Mouse (Mus musculus) frontal cortex, postnatal 25 days (tissue): ENCODE measurements around the gene Adad2.

ENCODE experiments used
- DNase-seq, 2 experiments: peaks; one replicate each; pipeline ENCODE4 v3.0.0; 2022; ENCODE audit warnings: low spot score in 2 of 2

Adad2 gene

DNA sequence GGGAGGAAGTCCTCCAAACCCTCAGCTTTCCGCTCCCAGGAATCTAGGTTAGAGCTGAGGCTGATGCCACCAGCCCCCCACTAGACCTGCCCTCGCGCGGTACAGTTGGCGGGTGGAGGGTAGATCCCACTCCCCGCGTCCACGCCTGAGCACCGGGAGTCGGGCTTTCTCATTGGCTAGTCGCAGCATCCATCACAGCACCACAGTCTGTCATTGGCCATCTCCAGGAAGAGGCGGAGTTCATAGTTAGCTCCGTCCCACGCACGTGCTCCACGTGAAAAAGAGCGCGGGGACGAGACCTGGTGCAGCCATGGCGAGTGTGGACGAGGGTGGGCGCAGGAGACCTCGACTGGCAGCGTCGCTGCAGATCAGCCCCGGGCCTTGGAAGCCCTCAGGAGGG is at the start of gene Adad2:
Gene Adad2 (plus strand): TSS at position 277 of the 400 bp plus-strand sequence.
- DNase-seq: no peak

DNA sequence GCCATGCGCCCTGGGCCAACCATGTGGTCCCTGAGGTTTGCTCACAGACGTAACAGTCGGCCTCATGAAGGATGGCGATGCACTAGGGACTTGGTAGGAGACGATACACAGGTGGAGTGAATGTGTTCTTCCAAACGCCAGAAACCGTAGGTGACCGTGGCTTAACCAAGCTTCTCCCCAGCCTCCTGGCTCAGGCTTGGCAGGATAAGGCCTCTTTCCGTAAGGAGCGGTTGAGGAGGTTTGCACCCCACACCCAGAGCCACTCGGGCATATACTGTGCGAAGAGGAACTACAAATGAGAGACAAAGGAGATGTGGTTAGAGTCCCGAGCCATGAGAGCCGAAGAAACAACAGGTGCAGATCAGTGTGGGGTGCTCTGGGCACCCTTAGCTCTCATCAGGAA is 48.7 kb upstream of the Adad2 start:
- no peak for DNase-seq

DNA sequence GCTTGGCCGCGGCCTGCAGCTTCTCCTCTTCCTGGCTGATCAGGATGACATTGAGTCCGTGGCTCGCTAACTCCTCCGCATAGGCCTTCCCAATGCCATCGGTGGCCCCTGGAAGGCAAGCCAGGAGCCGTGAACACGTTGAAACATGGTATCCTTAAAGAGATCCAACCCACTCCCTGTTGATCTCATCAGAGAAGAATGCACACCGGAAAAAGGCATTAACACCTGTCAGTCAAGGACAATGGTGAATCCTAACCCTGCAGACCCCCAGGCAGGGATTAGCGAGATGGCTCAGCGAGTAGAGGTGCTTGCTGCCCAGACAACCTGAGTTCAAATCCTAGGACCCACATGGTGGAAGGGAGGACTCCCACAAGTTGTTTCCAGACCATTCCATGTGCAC is 46.2 kb upstream of the Adad2 start:
- no peak for DNase-seq

DNA sequence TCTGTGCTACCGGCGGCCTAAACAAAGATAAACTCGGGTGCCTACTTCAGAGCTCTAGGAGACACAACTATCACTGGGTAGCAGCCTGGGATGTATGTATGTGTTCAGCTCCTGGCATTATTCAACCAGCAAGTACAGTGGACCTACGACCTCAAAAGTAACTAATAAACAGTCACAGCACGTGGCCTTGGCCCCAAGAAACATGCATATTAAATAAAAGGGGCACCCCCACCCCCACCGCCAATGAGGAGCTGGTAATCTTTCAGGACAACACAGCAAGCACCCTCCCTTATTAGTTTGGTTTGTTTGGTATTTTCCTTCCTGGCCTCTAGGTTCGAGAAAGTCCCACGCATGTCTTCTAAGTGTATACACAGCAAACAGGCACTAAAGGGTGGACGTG is 44.3 kb upstream of the Adad2 start:
- DNase-seq: no peak

DNA sequence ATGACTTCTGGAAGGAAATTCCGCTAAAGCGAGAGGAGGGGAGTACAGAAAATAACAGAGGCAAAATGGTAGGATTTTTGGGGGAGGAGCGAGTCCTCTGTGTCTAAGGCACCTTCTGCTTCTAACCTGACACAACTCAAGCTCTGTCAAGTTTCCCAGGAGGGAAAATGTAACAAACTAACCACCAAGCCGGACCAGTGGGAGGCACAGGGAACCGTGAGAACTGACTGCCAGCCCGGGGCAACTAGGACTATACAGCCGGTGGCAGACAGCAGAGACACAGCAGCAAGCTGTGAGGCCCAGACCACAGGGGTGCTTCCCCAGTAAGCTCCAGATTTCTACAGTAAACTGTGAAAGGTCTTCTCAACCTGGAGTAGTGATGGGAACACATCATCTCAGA is 43.6 kb upstream of the Adad2 start:
- no peak for DNase-seq

DNA sequence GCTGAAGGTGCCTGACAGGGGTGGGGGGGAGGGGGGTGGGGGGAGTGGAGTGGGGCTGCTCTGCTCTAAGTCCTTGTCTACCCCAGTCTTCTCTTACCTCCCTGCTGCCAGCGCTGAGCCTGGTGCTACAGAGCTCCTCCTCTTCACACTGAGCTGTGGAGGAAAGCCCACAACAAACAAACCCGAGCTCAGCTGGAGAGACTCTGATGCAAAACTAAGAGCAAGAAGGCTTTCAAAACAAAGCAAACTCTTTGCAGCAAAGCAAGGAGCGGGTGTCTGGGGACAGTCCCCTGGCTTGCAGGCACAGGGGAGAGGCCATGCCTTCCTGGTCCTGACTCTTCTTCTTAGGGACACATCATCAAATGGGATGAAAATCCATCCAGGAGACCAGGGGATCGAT is 42.7 kb upstream of the Adad2 start:
- no peak for DNase-seq

DNA sequence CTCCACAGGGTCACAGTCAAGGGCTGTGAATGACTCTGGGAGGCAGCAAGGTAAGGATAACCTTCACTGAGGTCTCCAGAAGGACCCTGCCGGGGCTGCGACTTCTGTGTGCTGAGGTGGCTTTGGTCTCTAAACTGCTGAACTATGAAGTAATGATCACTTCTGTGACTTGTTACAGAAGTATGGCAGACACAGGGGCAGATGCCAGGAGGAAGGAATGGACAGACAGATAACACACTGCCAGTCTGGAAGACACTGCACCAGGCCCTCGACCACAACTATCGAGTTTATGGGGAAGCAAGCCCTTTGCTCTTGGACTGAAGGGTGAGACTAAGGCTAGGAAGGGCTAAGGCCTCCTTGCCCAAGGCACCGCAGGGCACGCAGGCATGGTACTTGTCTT is 41.4 kb upstream of the Adad2 start:
- no peak for DNase-seq

DNA sequence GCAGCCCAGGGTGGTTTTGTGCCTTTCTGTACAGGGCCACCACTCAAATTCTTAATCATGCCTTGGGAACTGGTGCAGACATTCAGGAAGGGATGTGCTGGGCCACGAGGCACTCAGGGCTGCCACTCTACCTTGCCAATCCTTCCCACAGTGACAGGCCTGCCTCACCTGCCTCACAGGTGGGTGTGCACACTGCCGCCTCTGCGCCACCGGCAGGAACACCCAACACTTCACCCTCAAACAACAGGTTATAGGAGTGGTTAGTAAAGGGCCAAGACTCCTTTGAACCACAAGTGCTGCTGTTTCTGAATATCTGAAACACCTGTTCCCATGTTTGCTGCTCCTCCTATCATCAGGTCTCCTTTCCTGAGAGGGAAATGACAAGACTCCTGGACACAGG is 40.1 kb upstream of the Adad2 start:
- DNase-seq: no peak

DNA sequence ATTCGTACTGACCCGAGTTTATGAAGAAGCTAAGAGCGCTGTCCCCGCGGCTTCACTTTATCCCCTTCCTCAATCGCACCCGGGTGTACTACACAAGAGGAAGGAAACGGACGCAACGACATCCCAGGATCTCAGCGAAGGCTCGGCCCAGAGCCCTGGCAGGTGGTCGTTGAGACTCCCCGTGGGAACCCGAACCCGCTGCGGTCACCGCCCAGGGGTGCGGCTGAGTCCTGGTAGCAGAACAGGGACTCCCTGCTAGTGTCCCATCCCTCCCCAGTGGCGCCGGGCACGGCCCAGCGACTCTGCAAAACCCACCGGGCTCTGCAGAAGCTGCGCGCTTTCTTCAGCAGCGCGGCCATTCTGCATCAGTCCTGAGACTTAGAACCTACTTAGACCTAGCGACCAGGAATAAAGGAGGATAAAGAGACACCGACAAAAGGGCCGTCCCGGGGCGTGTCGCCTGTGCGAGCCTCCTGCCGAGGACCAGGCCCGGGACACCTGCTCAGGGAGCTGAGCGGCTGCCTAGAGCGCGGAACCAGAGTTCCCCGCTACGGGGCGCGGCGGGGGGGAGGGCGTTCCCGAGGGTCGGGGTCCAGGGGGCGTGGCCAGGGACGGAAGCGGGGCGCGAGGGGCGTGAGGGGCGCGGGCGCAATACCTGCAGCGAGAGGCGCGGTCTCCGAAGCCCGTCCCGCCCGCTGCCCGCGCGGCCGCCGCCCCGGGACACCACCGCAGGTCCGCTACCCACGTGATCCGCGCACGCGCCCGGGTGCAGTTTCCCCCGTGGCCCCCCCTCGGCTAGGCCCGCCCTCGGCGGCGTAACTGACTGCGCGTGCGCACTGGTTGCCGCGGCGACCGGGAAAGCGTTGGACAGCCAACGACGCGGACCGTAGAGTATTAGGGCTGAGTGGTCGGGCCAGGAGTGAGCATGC is 37.8 kb upstream of the Adad2 start, which contains the start of the genes Hsdl1 and Dnaaf1:
Gene Hsdl1 (minus strand): TSS at position 747 of the 929 bp plus-strand sequence.
Gene Dnaaf1 (plus strand): TSS at position 799 of the 929 bp plus-strand sequence.
- DNase-seq: peak; percentile 89 to 94

DNA sequence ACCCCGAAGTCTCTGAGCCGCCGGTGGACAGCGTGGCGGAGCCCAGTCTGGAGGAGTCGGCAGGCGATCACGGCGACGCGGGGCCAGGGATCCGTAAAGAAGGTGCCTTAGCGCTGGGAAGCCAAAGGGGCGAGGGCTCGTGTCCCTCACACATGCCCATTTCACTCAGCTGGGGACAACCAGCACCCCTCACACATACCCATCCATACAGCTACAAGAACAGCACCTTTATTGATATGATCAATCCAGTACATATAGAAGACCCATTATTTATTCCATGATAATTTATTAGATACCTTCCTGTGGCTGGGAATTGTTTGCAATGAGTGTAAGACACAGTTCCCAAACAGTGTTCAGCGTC is 37.2 kb upstream of the Adad2 start:
- DNase-seq: no peak

DNA sequence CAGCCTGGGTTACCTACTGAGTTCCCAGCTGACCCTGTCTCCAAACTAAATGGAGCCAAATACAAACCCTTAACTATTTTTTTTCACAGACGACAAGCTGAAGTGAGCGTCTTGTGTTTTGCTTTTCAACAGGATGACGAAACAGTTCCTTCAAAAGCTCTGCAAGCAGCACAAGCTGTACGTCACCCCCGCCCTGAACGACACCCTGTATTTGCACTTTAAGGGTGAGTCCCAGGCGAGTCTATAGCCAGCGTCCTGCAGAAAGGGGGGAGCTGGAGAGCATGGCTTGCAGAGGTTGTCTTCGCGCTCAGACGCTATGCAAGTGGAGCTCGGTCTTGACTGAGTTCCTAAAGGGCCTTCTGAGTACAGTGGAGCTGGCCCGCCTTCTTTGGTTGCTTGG is 33.5 kb upstream of the Adad2 start:
- DNase-seq: no peak

DNA sequence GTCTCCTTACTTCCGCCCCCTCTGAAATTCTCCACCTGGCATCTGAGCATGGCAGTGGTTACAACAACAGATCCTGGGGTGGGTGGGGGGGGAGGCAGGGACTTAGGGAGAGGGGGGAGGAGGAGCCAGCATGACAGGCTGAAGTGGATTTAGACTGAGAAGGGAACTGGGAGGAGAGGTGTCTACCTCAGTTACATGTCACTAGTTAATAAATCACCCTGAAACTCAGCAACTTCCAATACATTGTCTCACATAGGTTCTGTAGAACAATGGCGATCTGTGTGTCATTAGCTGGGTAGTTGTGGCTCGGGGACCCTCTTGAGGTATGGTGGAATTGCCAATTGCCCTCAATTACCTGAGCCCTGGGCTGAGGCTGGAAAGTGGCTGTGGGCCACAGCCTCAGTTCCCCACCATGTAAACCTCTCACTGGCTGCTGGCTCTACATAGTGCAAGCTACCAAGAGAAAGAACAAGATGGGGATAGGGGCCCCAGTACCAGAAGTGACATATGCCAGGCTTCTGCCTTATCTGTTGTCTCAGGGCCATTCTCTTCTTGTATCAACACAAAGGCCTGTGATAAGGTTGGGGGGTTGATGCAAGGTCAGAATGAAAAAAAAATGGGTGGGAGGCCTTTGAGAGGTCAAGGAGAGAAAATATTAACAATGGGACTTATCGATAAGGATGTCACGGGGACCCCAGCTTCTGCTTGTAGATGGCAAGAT is 31.9 kb upstream of the Adad2 start:
- no peak for DNase-seq

DNA sequence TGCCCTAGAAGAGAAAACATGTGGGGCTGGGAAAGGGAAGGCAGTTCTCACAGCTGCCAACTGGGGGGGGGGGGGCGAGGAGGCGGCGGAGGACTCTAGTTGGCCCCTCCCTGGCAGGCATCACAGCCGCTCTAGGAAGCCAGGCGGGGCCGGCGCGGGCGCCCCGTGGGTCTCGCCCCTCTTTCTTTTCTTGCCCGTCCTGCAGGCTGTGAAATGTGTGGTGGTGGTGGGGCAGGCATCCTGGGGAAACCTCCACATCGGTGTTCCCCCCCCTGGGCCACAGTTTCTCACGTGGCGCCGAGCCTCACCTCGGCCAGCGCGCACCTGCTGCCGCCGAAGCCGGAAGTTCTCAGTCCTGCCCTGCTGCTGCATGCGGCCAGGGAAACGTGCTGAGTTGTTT is 26.6 kb upstream of the Adad2 start:
- no peak for DNase-seq

DNA sequence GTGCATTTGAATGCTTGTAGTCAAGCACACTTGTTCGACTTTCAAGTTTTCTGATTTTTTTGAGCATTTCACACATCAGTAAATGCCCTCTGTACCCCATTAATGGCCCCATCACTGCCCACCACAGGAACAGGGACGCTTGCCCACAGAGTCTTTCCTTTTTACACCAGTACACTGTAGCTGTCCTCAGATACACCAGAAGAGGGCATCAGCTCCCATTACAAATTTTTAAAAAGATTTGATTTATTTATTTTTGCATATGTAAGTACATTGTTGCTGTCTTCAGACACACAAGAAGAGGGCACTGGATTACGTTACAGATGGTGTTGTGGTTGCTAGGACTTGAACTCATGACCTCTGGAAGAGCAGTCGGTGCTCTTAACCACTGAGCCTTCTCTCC is 24.2 kb upstream of the Adad2 start:
- DNase-seq: no peak

DNA sequence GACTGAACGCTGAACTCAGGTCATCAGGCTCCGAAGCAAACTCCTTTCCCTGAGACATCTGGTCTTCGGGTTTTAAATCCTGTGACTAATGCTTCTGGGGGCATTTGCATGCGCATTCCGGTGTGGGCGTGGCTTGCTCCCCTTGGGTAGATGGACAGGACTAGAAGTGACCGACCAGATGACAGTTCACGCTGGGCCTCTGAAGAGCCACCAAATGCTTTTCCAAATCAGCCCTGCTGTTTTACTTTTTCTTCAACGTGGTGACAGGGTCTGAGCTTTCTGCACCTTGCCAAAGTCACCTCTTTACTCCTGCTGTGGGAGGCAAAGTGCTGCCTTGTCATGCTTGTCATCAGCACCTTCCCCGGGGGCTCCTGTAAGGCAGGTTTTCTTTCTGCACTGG is 23.7 kb upstream of the Adad2 start:
- no peak for DNase-seq

DNA sequence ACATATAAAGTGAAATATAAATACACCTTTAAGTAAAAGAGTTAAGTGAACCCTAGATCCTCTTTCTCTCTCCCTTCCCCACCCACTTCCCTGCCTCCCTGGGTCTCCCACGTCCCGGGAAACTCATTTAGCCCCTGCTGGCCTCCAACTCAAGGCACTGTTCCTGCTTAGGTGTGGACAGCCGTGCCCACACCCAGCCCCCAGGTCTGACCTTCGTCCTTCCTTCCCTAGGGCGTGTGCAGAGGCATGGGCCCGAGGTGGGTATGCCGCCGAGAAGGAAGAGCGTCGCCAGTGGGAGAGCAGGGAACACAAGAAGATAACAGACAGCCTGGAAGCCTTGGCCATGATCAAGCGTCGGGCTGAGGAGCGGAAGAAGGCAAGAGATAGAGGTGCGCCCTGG is 22.2 kb upstream of the Adad2 start:
- no peak for DNase-seq

DNA sequence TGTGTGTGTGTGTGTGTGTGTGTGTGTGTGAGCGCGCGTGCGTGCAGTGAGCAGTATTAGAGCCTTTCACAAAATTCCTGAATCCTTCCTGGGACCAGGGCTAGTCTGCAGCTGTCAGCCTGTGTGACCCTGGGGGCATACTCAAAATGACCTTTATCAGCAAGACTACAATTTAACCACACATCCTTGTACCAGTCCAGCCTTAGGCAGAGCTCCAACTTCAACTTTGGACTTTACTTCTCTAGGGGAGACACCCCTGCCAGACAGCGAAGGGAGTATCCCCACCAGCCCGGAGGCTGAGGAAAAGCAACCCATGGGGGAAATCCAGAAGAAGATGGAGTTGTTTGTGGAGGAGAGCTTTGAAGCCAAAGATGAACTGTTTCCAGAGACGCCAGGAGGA is 21.1 kb upstream of the Adad2 start:
- no peak for DNase-seq

DNA sequence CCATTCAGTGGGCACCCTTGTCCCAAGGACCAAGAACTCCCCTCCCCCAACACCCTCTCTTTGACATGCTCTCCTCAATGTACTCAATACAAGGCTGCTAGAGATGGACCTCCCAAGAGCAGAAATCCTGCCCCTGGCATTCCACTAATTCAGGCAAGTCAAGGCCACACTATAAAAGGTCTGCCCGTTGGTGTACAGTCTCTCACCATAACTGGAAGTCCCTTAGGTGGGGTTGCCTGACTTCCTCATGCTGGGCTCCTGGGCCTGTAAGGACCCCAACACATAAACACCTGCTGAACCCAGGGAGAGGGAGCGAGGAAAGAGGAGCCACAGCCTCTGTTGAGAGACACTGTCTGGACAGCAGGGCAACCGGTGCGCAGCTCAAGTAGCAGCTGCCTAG is 8.8 kb upstream of the Adad2 start:
- DNase-seq: no peak

DNA sequence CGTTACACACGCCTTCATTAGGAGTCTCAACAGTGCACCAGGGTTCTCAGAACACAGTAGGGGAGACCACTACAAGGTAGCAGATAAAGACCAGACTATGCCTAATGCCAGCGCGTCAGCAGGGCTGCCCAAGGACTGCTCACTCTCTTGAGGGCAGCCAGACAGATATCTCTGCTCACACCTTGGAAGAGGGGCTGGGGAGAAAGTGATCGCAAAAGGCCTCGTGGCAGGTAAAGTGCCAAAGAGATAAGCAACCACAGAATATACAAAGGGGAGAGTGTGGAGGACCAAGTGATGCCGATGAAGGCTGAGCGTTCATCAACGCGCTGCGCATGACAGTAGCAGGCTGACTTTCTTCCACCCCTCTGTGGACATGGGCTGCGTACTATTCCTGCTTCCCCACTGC is 8.1 kb upstream of the Adad2 start:
- no peak for DNase-seq

DNA sequence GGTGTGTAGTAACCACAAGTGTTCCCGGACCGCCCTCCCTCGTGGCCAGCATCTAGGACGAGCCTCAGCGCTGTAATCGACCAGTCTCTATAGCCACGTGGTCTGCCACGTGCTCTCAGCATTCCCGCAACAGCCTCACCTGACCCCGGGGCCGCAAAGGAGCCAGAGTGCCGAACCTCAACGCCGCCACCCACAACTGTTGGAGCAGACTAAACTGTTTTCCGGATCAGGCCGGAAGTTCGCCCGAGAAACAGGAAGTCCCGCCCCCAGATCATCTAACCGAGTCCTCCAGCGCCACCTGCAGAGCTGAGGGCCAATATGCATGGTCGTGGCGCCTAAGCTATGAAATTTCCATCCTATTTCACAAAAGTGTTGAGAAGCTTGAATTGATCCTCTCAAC is 7.6 kb upstream of the Adad2 start, which contains the start of gene Taf1c:
Gene Taf1c (minus strand): TSS at position 227 of the 400 bp plus-strand sequence.
- peak; percentile 80 to 87 for DNase-seq

DNA sequence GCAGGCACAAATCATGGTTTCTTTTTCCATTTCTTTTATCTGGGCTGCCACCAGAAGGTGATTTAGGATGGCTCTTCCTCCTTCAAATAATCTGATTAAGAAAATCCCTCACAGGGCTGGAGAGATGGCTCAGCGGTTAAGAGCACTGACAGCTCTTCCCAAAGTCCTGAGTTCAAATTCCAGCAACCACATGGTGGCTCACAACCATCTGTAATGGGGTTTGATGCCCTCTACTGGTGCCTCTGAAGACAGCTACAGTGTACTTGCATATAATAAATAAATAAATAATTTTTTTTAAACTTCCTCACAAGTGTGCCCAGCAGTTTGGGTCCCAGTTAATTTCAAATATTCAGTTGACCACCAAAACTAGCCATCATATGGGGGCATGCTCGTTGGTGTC is 6.3 kb upstream of the Adad2 start:
- DNase-seq: no peak

DNA sequence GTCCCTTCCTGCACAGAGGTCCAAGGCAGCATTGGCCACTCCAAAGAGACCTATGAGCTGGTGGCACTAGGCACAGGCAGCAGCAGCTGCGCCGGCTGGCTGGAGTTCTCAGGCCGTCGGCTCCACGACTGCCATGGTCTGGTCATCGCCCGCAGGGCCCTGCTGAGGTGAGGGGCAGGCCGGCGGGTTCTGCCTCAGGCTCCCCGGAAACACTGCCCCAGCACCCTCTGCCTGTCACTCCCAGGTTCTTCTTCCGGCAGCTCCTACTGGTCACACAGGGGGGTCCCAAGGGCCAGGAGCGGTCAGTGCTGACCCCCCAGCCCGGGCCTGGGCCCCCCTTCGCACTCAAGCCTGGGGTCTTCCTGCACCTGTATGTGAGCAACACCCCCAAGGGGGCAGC is 2.5 kb downstream of the Adad2 start:
- no peak for DNase-seq

DNA sequence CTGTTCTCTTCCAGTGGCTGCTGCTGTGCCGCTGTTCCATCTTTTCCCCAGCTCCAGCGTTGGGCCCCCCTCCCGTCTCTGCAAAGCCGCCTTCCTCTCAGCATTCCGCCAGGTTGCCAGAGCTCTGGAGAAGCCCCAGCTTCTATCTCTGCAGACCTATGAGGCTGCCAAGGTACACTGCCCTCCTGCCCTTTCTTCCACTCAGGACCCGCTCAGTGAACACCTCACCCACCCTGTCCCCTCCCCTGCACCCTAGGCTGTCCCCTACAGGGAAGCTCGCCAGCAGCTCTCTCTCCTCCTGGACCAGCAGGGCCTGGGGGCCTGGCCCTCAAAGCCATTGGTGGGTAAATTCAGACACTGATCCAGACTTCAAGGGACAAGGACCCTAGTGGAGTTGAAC is 3.8 kb downstream of the Adad2 start:
- no peak for DNase-seq
